Comparison of ENCODE assay signal across 10 mouse cellular contexts in the genomic region with DNA sequence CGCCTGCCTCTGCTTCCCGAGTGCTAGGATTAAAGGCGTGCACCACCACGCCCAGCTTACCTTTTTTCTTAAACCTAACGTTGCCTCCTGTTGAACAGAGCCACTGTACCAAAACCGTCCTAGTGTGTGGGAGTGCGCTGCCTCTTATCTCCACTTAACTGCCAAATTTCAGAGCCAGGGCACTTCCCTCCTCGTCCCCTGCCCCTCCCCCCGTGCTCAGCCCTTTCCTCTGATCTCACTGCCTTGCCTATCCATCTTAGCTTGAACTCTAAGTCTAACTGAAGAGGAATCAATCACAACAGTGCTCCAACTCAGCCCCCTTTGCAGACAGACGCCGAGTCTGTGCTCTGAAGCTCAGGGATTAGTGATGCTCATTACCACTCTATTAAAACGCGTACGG. TPM values are rescaled to one million over a fixed set of nuclear protein-coding genes. Genes with fewer than 3 reads are reported as not detected.
A peak's percentile ranks its signal among the peaks of the same experiment; 100 is the strongest.
DNase-seq lines count a peak whose midpoint lies in the region; ATAC-seq and TF ChIP-seq lines count a peak whose summit lies in the region.
"Had no signal": no experiment of that assay in that cellular context is flagged by ENCODE, and none has a peak within 500 bp of the region (broad histone marks: within the 10 kb centered on the region; RNA-seq: fewer than 3 reads in every experiment).

No protein-coding gene starts in this region.

- no peak overlapping the region for H3K27ac ChIP-seq in liver, embryonic 14.5 days
- H3K27ac ChIP-seq in hindbrain, embryonic 16.5 days (ENCODE audit: low read depth, low read length) = no peak overlapping the region
- H3K27ac ChIP-seq in cerebellum, adult 2 months (ENCODE audit: insufficient read depth, low read length) = no peak overlapping the region
- H3K27ac ChIP-seq: intestine, embryonic 15.5 days had no signal

- H3K4me3 ChIP-seq in liver, embryonic 14.5 days (ENCODE audit: insufficient read depth in 1 of 2, low read depth in 2 of 2, low read length in 2 of 2) = no peak overlapping the region
- no peak overlapping the region for H3K4me3 ChIP-seq in hindbrain, embryonic 16.5 days (ENCODE audit: low read length)
- H3K4me3 ChIP-seq in cerebellum, adult 2 months (replicated peaks; ENCODE audit: insufficient read depth, low read depth, low read length) = no peak overlapping the region
- H3K4me3 ChIP-seq: intestine, embryonic 15.5 days had no signal

- H3K4me2 ChIP-seq in liver, embryonic 14.5 days (ENCODE audit: low read depth) = peak overlapping the region; percentile 40; the same call in 1 of the 2 replicates
- no peak overlapping the region for H3K4me2 ChIP-seq in hindbrain, embryonic 16.5 days (ENCODE audit: low read length)
- H3K4me2 ChIP-seq: intestine, embryonic 15.5 days had no signal

- TF ChIP-seq CTCF in liver, embryonic 14.5 days (IDR thresholded peaks at IDR 0.05; ENCODE audit: low read depth) = no peak
- no peak for TF ChIP-seq CTCF in cerebellum, adult 2 months (IDR thresholded peaks at IDR 0.05; ENCODE audit: borderline replicate concordance, insufficient read depth, low read depth, low read length)

- 14% methylated on average over 14 of the region's 14 CpGs for WGBS in liver, embryonic 14.5 days (ENCODE audit: insufficient replicate concordance)
- WGBS in hindbrain, embryonic 16.5 days = 55% methylated on average over 14 of the region's 14 CpGs
- WGBS in cerebellum, adult 2 months = 68% methylated on average over 14 of the region's 14 CpGs

- H3K36me3 ChIP-seq in liver, embryonic 14.5 days (replicated peaks; ENCODE audit: control insufficient read depth, insufficient read depth, low read depth) = no peaks in the 10 kb centered on the region
- H3K36me3 ChIP-seq in hindbrain, embryonic 16.5 days (ENCODE audit: control insufficient read depth, insufficient read depth, low read length) = 0 out of 2 replicates have a peak, but pooled peaks cover 3% of the 10 kb centered on the region
- H3K36me3 ChIP-seq: intestine, embryonic 15.5 days had no signal

- TF ChIP-seq POLR2A in cerebellum, adult 2 months (IDR thresholded peaks at IDR 0.05; ENCODE audit: borderline replicate concordance, insufficient read depth, low read length) = no peak

- no peaks in the 10 kb centered on the region for H3K27me3 ChIP-seq in liver, embryonic 14.5 days (ENCODE audit: control insufficient read depth, insufficient read depth, low read length)
- no peaks in the 10 kb centered on the region for H3K27me3 ChIP-seq in hindbrain, embryonic 16.5 days (replicated peaks; ENCODE audit: control insufficient read depth, insufficient read depth, low read length)
- no peaks in the 10 kb centered on the region for H3K27me3 ChIP-seq in cerebellum, adult 2 months (ENCODE audit: control insufficient read depth, insufficient read depth, low read length)
- H3K27me3 ChIP-seq: intestine, embryonic 15.5 days had no signal

- peak; percentile 47; the same call in 1 of the 2 replicates for TF ChIP-seq EP300 in liver, embryonic 14.5 days (IDR thresholded peaks at IDR 0.05; ENCODE audit: low read depth)

- peak; percentile 83 for ATAC-seq in liver, embryonic 14.5 days (ENCODE audit: insufficient read depth)
- no peak for ATAC-seq in hindbrain, embryonic 16.5 days
- ATAC-seq: forebrain, embryonic 16.5 days; intestine, embryonic 15.5 days had no signal

- no peak overlapping the region for H3K9ac ChIP-seq in liver, embryonic 14.5 days (replicated peaks)
- H3K9ac ChIP-seq in hindbrain, embryonic 16.5 days (ENCODE audit: low read depth, low read length) = no peak overlapping the region
- H3K9ac ChIP-seq: intestine, embryonic 15.5 days had no signal

- H3K9me3 ChIP-seq in liver, embryonic 14.5 days (ENCODE audit: control insufficient read depth, low read length) = no peaks in the 10 kb centered on the region
- no peaks in the 10 kb centered on the region for H3K9me3 ChIP-seq in hindbrain, embryonic 16.5 days (ENCODE audit: control insufficient read depth, low read length)
- H3K9me3 ChIP-seq: intestine, embryonic 15.5 days had no signal

- DNase-seq in adrenal gland, postnatal 10 days = peak; percentile 25
- DNase-seq in adrenal gland, adult (ENCODE audit: inconsistent age in 2 of 2, low spot score in 1 of 2) = no peak
- DNase-seq in testis, postnatal 10 days (ENCODE audit: low spot score) = peak; percentile 57
- DNase-seq in testis, postnatal 14 days (ENCODE audit: low spot score) = no peak
- DNase-seq in liver, embryonic 14.5 days (ENCODE audit: low read depth in 3 of 3, low spot score in 3 of 3) = peak; percentile 45 to 57 (median 56)
- no peak for DNase-seq in cerebellum, adult 9-11 months
- no peak for DNase-seq in cerebellum, adult 2 months

- H3K4me1 ChIP-seq in liver, embryonic 14.5 days (replicated peaks; ENCODE audit: control insufficient read depth in 2 of 2, insufficient read depth in 2 of 2, low read length in 1 of 2) = peaks cover 29 to 42% of the 10 kb centered on the region in 2 experiments
- H3K4me1 ChIP-seq in hindbrain, embryonic 16.5 days (ENCODE audit: control insufficient read depth, insufficient read depth, low read depth, low read length) = no peaks in the 10 kb centered on the region
- 0 out of 2 replicates have a peak, but pooled peaks cover 3% of the 10 kb centered on the region for H3K4me1 ChIP-seq in cerebellum, adult 2 months (ENCODE audit: control insufficient read depth, insufficient read depth, low read length)

RNA-seq across cellular contexts. Expression of a gene that starts 54.9 kb away (rescaled TPM):
- 10 to 100 TPM; 48.3 to 58.1 TPM for total RNA-seq in adrenal gland, postnatal 10 days (2021)
- polyA plus RNA-seq in liver, embryonic 14.5 days (2012; rRNA removed) = 13.8 and 16.5 TPM in 2 replicates
- 11.2 and 14.1 TPM in 2 replicates for polyA plus RNA-seq in liver, embryonic 14.5 days (2014; fragmentation: Nextera tagmentation; extraction: Ambion mirVana)
- 7.5 and 7.8 TPM in 2 replicates for polyA plus RNA-seq in hindbrain, embryonic 16.5 days (2015; fragmentation: Nextera tagmentation; extraction: Ambion mirVana)
- polyA plus RNA-seq in cerebellum, adult 2 months (2012; rRNA removed) = 32.7 and 33.1 TPM in 2 replicates

Comparison
In these comparisons a context has a peak if more than half of its experiments do, and no peak if none do; other contexts are left out.
1. DNase-seq: peak in adrenal gland, postnatal 10 days (single experiment), testis, postnatal 10 days (single experiment) and liver, embryonic 14.5 days (3 of 3); none in adrenal gland, adult (0 of 2), testis, postnatal 14 days (single experiment), cerebellum, adult 9-11 months (single experiment) and cerebellum, adult 2 months (0 of 2).